In the genomic region with DNA sequence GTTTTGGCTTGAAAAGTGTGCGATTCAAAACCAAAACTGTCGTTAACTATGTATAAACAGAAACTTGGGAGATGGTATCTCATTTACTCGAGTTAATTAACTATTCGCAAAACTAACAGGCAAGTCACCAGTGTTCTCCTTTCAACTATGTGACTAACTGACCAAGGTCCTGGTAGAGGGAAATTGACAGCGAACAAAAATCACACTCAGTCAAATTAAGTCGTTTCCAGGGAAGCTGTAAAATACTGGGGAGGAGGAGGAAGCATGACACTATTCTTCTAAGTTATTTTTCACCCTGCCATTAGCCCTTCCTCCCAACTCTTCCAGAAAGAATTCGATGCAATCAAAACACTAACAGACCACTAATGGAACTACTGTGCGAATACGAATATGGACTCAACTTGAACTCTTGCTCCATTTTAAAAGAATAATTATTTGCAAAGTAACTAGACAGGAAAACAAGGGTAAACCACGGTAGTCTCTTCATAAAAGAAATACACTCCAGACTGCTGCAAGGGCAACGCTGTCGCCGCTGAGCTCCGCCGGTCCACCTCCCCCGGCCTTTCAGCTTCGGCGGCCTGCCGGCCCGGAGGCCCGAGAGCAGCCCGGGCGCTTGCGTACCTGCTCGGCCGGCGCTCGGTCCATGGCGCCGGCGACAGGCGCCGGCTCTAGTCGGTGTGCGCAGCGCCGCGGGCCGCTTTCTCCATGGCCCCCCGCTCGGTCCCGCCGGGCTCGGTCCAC, we compare ENCODE assay signal across 8 mouse cellular contexts. TPM values are rescaled to one million over a fixed set of nuclear protein-coding genes. Genes with fewer than 3 reads are reported as not detected.
A peak's percentile ranks its signal among the peaks of the same experiment; 100 is the strongest.
DNase-seq lines count a peak whose midpoint lies in the region; ATAC-seq and TF ChIP-seq lines count a peak whose summit lies in the region.

No protein-coding gene starts in this region.

- no peak for DNase-seq in layer of hippocampus, adult 2 months (ENCODE audit: low spot score in 2 of 2)
- DNase-seq in layer of hippocampus, adult 9-10 months (ENCODE audit: low spot score), result no peak
- no peak for DNase-seq in left cerebral cortex, postnatal 36 days (ENCODE audit: low spot score in 2 of 2)
- no peak for DNase-seq in T-cell, adult 2 months (ENCODE audit: low spot score)
- no peak for DNase-seq in thymus, postnatal 4 days

- WGBS in hindbrain, embryonic 16.5 days, result 4% methylated on average over 35 of the region's 44 CpGs

- intact Hi-C loops in left cerebral cortex, postnatal 36 days (cut with DNase I), result loop anchor here (2.0 to 5.0 kb wide), 3 partner anchors 45 to 110 kb away; a partner anchor contains a TSS

- no peak for TF ChIP-seq POLR2A in myocyte (IDR thresholded peaks at IDR 0.05; ENCODE audit: insufficient read length, low read depth)

- peaks cover 6% of the 10 kb centered on the region for H3K4me1 ChIP-seq in brown adipose tissue, adult 24 weeks (ENCODE audit: control insufficient read depth, insufficient read depth, insufficient read length, low read length)
- H3K4me1 ChIP-seq in hindbrain, embryonic 16.5 days (ENCODE audit: control insufficient read depth, insufficient read depth, low read depth, low read length), result peaks cover 21% of the 10 kb centered on the region

- H3K27me3 ChIP-seq in hindbrain, embryonic 16.5 days (replicated peaks; ENCODE audit: control insufficient read depth, insufficient read depth, low read length), result no peaks in the 10 kb centered on the region
- no peaks in the 10 kb centered on the region for H3K27me3 ChIP-seq in myocyte (ENCODE audit: control insufficient read depth, insufficient read depth, insufficient read length)

- peak overlapping the region; percentile 65 for H3K4me2 ChIP-seq in hindbrain, embryonic 16.5 days (ENCODE audit: low read length)
- peak overlapping the region; percentile 86 for H3K4me2 ChIP-seq in myocyte (ENCODE audit: low read depth)

- peaks cover 49% of the 10 kb centered on the region for H3K79me2 ChIP-seq in myocyte (ENCODE audit: control insufficient read depth, insufficient read depth)

- peak overlapping the region; percentile 32 for H3ac ChIP-seq in myocyte (ENCODE audit: control insufficient read depth, insufficient read length)

- no peaks in the 10 kb centered on the region for H3K36me3 ChIP-seq in hindbrain, embryonic 16.5 days (ENCODE audit: control insufficient read depth, insufficient read depth, low read length)
- H3K36me3 ChIP-seq in myocyte (ENCODE audit: control insufficient read depth, insufficient read depth), result no peaks in the 10 kb centered on the region

- H3K9me3 ChIP-seq in hindbrain, embryonic 16.5 days (ENCODE audit: control insufficient read depth, low read length), result no peaks in the 10 kb centered on the region

- TF ChIP-seq CTCF in layer of hippocampus, adult 2 months (conservative IDR thresholded peaks at IDR 0.05), result no peak

- peak overlapping the region; percentile 93 for H3K9ac ChIP-seq in hindbrain, embryonic 16.5 days (ENCODE audit: low read depth, low read length)

- H3K4me3 ChIP-seq in layer of hippocampus, adult 2 months, result peak overlapping the region; percentile 78
- H3K4me3 ChIP-seq in brown adipose tissue, adult 24 weeks (ENCODE audit: insufficient read depth, low read depth, low read length), result peak overlapping the region; percentile 70
- H3K4me3 ChIP-seq in hindbrain, embryonic 16.5 days (ENCODE audit: low read length), result peak overlapping the region; percentile 92
- peak overlapping the region; percentile 46 for H3K4me3 ChIP-seq in myocyte

- peak overlapping the region; percentile 95 for H3K27ac ChIP-seq in layer of hippocampus, adult 2 months
- peak overlapping the region; percentile 60 for H3K27ac ChIP-seq in brown adipose tissue, adult 24 weeks (replicated peaks; ENCODE audit: low read depth, low read length)
- peak overlapping the region; percentile 85 for H3K27ac ChIP-seq in hindbrain, embryonic 16.5 days (ENCODE audit: low read depth, low read length)

- 0 out of 2 replicates have a peak, but pooled peaks have one; percentile 2 for ATAC-seq in hindbrain, embryonic 16.5 days

TF ChIP-seq in myocyte, 11 proteins besides CTCF, POLR2A, EP300 and RAD21:
- TF ChIP-seq MYOD1 (IDR thresholded peaks at IDR 0.05; ENCODE audit: control insufficient read depth in 1 of 3, insufficient read length in 2 of 3, low read depth in 2 of 3) (no peak), POLR2AphosphoS2 (IDR thresholded peaks at IDR 0.05; ENCODE audit: insufficient read length, low read depth) (no peak), MYOG (IDR thresholded peaks at IDR 0.05; ENCODE audit: control insufficient read depth in 1 of 3, insufficient read depth in 1 of 3, insufficient read length in 2 of 3, low read depth in 2 of 3) (no peak), MAX (IDR thresholded peaks at IDR 0.05; ENCODE audit: low read depth) (no peak), E2F4 (IDR thresholded peaks at IDR 0.05; ENCODE audit: insufficient read depth) (no peak), REST (IDR thresholded peaks at IDR 0.05; ENCODE audit: insufficient read depth, insufficient read length) (no peak), USF1 (IDR thresholded peaks at IDR 0.05; ENCODE audit: low read depth) (no peak), CEBPB (IDR thresholded peaks at IDR 0.05; ENCODE audit: insufficient read depth, poor library complexity, severe bottlenecking) (no peak), SRF (IDR thresholded peaks at IDR 0.05; ENCODE audit: control insufficient read depth, insufficient read length, low read depth) (no peak), TCF12 (IDR thresholded peaks at IDR 0.05; ENCODE audit: insufficient read depth, poor library complexity, severe bottlenecking) (no peak), TCF3 (IDR thresholded peaks at IDR 0.05; ENCODE audit: insufficient read length, low read depth) (no peak)

RNA-seq across cellular contexts. Expression of a gene that starts 0.5 kb away (rescaled TPM):
- total RNA-seq in layer of hippocampus, adult 2 months (2021), result 10 to 100 TPM; 94.4 to 97.7 TPM
- polyA plus RNA-seq in brown adipose tissue, adult 24 weeks (2012; ENCODE audit: insufficient read depth, insufficient read length, missing spikeins), result 31.7 and 36.6 TPM in 2 replicates
- 23.9 and 28.6 TPM in 2 replicates for polyA plus RNA-seq in hindbrain, embryonic 16.5 days (2015; fragmentation: Nextera tagmentation; extraction: Ambion mirVana)
- polyA plus RNA-seq in myocyte (2012; fragmentation: generic; extraction: Trizol), result 8.4 TPM
- 100 to 1,000 TPM; 103 to 107 TPM for total RNA-seq in left cerebral cortex, postnatal 36 days (2021)

RNA-seq across cellular contexts. Expression of a gene that starts 58.2 kb away (rescaled TPM):
- total RNA-seq in layer of hippocampus, adult 2 months (2021), result 1 to 10 TPM; 4.1 to 4.2 TPM
- not detected in 2 replicates for polyA plus RNA-seq in brown adipose tissue, adult 24 weeks (2012; ENCODE audit: insufficient read depth, insufficient read length, missing spikeins)
- polyA plus RNA-seq in hindbrain, embryonic 16.5 days (2015; fragmentation: Nextera tagmentation; extraction: Ambion mirVana), result 4.3 and 5.0 TPM in 2 replicates
- 0.49 TPM for polyA plus RNA-seq in myocyte (2012; fragmentation: generic; extraction: Trizol)
- total RNA-seq in left cerebral cortex, postnatal 36 days (2021), result 1 to 10 TPM; 5.3 to 5.7 TPM
